Mouse (Mus musculus): Measurements from ENCODE around the gene Ralgapa2. TPM values are rescaled to one million over a fixed set of nuclear protein-coding genes. Genes with fewer than 3 reads are reported as not detected.

The Ralgapa2 gene
- total RNA-seq, 2 experiments from 2014 or later: 10.2 to 22.8 TPM

- no peak for ATAC-seq (replicated peaks; ENCODE audit: low FRiP score, poor library complexity, severe bottlenecking)
These were observed 232.5 kb downstream of the Ralgapa2 start for GRCm38 (mm10) chr2:146279430-146280220.

DNA sequence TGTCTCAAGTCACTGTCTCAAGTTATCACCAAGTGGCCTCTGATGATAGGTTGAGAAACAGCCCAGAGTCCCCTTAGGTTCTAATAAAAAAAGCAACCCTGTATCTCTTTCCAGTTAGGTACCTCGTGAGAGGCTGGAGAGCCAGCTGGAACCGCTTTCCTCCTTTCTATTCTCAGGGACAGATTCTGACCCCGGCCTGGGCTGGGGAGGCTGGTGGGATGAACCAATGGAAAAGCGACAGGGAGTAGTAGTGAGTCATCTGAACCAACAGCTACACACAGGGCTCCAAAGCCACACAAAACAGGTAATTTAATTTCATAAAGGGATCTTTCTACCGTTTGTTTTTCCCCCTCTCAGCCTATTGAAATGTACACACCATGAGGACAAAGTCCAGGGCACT, 233.8 kb downstream of the Ralgapa2 start:
- ATAC-seq (replicated peaks; ENCODE audit: low FRiP score, poor library complexity, severe bottlenecking): no peak

DNA sequence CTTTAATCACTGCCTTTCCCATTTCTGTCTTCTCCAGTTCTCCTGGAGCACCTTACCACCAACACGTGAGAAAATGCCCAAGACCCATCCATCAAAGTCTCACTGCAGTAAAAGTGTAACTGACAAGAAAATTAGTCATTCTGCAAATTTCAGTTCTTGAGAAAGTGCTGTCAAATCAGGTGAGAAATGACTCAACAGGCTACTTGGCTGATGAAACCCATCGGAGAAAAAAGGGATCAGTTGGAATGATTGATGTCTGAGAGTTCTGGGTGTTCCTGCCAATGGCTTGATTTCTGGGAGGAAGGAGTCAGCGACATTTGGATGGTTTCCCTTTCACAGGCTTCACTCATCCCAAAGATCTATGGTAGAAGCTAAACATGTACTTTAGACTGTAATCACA, 245.6 kb downstream of the Ralgapa2 start:
- ATAC-seq (replicated peaks; ENCODE audit: low FRiP score, poor library complexity, severe bottlenecking): no peak

- no peak for ATAC-seq (replicated peaks; ENCODE audit: low FRiP score, poor library complexity, severe bottlenecking)
These were observed 247.1 kb downstream of the Ralgapa2 start for GRCm38 (mm10) chr2:146265045-146265444.

GRCm38 (mm10) chr2:146262966-146263365, 249.2 kb downstream of the Ralgapa2 start:
- ATAC-seq (replicated peaks; ENCODE audit: low FRiP score, poor library complexity, severe bottlenecking): no peak

DNA sequence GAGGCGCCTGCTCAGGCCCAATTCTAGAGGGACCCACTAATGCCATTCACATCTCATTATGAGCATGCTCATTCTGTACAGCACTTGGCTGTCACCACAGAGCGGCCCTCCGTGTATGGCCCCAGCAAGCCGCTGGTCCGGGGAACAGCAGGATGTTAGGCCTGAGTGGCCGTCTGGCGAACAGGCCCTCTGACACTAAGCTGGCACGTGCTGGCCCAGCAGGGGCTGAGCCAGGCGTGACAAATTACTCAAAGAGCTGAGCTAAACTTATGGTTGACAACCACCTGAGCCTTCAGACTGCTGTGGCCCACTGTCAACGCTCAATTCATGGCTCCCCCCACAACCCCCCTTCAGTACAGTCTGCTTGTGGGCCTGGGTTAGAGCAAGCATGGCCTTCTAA, 249.9 kb downstream of the Ralgapa2 start:
- no peak for ATAC-seq (replicated peaks; ENCODE audit: low FRiP score, poor library complexity, severe bottlenecking)

DNA sequence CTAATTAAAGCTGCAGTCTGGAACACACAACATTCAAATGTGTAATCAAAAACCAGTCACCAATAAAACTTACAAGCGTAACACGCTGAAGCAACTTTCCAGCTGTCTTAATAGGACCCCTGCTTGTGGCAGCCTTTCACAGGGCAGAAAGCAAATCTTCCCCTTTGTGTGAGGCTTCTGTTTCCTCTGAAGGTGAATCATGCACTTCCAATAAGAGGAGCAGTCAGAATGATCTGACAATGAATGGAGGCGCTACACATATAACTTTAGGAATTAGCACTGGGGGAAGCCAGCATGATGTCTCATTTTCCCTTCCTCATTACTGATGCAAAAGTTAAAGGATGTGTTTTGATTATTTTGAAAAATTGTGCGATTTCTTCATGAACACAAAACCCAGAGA, 251.0 kb downstream of the Ralgapa2 start:
- no peak for ATAC-seq (replicated peaks; ENCODE audit: low FRiP score, poor library complexity, severe bottlenecking)

GRCm38 (mm10) chr2:146259787-146260560, 252.2 kb downstream of the Ralgapa2 start:
- no peak for ATAC-seq (replicated peaks; ENCODE audit: low FRiP score, poor library complexity, severe bottlenecking)

DNA sequence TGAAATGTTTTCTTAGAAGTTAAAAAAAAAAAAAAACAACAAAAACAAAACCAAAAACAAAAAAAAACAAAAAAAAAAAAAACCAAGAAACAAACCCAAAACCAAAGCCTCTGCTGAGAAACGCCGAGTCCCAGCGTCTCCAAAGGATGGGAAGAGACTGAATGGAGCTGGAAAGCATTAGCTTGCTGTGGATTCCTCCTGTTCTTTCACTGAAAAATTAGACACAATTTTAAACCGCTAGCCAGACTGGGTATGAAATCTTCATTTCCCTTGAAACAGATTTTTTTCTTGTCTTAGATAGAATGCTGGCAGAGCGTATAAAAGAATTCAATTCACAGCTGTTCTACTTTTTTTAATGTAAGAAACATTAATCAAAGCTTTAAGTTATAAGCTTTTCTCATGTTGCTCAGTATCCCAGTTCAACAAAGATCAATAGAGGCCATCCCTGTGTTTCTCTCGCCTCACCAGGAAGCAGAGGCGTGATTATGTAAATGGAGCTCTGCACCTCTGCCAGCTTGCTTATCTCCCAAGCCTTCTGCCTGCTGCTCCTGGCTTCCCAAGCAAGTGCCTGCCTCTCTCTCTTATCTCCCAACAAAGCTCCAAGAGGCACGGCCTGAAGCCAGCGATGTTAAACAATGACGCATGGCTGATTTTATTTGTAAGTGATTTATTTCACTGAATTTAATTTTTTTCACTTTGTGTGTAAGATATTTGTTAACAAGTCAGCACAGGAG, 253.2 kb downstream of the Ralgapa2 start:
- ATAC-seq (replicated peaks; ENCODE audit: low FRiP score, poor library complexity, severe bottlenecking): no peak

DNA sequence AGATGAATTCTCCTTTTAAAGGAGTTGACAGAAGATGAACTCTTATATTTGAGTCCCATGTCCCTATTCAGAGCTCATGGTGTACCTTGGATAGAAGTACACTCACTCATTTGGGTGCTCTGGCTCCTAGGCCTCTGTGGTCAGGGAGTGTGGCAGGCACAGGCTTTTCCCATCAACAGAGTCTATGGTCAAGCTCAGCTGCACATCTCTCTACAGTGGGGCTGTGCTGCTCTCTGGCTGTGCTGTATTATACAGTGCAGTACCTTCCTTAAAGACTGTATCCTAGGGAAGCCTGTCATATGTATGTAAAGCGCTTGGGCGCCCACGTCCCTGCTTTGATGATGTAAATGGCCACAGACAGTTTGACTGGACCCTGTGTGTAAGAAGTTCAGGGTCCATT, 254.5 kb downstream of the Ralgapa2 start:
- ATAC-seq (replicated peaks; ENCODE audit: low FRiP score, poor library complexity, severe bottlenecking): no peak

DNA sequence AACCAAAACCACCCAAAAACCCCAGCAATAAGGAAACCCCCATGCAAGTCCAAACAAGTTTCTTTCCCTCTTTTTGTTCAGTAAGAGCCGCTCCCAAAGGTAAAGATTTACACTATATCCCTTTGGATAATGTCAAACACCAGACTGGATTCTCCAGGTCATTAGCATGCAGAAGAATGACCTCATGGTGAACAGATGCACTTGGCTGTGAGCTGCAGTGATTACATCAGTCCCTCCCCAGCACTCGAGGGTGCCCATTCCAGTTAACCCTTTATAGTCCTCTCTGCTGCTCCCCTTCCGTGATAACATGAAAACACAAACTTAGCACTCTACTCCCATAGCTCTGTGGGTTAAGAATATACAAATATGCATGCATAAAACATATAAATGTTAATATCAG, 255.1 kb downstream of the Ralgapa2 start:
- ATAC-seq (replicated peaks; ENCODE audit: low FRiP score, poor library complexity, severe bottlenecking): no peak

DNA sequence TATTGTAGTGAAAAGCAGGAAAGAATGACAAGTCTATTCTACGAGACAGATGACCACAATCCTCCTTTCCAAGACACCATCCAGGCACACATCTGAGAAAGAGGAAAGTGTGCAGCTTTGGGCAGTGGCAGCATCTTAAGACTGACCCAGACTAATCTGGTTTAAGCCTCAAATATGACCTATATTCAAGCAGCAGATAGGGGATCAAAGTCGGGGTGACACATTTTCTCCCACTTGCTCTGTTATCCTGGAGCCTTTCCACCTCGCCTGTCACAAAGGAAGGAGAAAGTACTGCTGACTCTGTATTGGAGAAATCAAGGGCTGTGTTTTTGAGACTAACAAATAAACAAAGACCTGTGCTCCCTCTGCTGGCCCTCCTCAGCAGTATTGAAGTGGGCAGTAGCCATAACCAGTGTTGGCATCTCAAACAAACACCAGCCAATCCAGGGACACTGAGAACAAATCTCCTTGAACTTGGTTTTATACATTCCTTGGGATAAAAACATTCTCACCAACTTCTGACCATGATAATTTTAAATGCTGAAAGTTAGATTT, 255.7 kb downstream of the Ralgapa2 start:
- ATAC-seq (replicated peaks; ENCODE audit: low FRiP score, poor library complexity, severe bottlenecking): no peak

DNA sequence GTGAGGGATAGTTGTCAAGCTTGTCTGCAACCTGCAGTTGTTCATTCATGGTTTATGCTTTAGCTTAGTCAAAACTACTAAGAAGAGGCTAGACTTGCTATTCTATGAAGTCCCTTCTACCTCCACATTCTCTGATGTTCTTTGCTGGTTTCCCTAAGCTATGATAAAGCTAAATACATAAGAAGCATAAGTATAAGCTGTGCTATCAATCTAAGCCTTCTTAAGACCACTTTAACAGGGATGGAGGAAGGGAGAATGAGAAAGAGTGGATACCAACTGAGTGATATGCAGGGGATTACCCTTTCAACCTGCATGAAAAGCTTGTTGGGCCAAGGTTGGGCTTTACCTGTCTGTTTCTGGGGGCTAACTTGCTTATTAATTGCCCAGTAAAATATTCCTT, 256.5 kb downstream of the Ralgapa2 start:
- ATAC-seq (replicated peaks; ENCODE audit: low FRiP score, poor library complexity, severe bottlenecking): no peak

DNA sequence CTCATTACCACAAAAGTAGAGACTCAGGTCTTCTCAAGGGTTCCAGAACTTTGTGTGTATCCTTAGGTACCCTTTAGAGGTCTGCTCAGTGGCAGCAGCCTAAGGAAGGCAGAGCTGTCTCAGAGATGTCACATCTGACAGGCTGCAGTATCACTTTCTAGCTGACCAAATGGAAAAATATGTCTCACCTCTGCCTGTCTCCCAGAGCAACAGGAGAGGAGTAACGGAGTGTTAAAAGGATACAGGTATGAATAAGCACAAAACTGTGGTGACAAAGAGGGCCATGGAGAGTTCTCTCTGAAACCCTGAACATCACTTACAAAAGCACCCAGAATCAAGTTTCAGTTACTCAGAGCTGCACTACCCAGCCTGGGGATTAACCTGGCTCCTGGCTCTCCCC, 257.8 kb downstream of the Ralgapa2 start:
- no peak for ATAC-seq (replicated peaks; ENCODE audit: low FRiP score, poor library complexity, severe bottlenecking)

DNA sequence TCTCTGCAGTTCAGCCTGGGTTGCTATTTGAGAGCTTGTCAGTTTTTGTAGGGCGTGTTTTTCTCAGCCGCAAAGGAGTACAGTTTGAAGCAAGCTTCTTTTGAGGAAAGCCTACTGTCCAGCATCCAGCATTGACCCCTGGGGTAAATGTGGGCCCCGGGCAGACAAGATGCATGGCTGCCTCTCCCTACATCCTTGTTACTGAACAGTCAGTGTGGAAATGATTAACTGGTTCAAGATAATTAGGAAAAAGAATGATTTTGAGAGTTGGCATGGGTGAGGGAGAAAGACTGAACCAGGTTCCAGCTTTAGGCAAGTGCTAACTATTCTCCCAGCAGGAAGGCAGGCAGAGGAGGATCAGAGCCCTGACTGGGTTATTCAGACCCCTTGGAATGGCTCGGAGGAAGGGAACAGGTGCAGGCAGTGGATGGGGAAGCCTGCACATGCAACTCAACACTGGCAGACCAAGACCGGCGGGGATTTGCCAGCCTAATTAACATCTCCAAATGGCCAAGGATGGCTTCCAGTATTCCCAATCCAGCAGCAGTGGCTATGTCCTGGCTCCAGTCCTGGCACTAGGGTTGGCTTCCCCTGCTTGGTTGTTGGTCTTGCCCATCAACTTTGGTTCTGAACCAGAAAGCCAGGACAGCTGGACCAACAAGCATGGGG, 261.8 kb downstream of the Ralgapa2 start:
- ATAC-seq (replicated peaks; ENCODE audit: low FRiP score, poor library complexity, severe bottlenecking): no peak

DNA sequence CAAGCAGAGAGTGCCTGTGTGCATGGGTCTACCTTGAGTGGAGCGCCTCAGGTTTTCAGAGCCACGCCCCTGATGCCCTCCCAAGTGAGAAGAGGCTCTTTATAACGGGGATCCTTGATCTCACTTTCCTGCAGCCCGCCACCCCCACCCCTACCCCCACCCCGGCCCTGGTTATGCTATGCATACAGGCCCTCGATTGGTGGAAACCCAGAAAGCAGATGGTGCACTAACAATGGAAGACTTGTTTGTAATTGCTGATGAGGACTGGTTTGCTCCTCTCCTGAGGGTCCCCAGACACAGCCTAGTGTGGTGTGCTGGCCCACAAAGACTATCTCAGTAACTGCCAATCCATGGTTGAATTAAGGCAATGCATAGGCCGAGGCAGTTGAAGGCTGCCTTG, 263.1 kb downstream of the Ralgapa2 start:
- ATAC-seq (replicated peaks; ENCODE audit: low FRiP score, poor library complexity, severe bottlenecking): no peak

GRCm38 (mm10) chr2:146247576-146247975, 264.6 kb downstream of the Ralgapa2 start:
- ATAC-seq (replicated peaks; ENCODE audit: low FRiP score, poor library complexity, severe bottlenecking): no peak

GRCm38 (mm10) chr2:146246409-146247075, 265.6 kb downstream of the Ralgapa2 start:
- no peak for ATAC-seq (replicated peaks; ENCODE audit: low FRiP score, poor library complexity, severe bottlenecking)

GRCm38 (mm10) chr2:146245401-146245800, 266.7 kb downstream of the Ralgapa2 start:
- ATAC-seq (replicated peaks; ENCODE audit: low FRiP score, poor library complexity, severe bottlenecking): no peak
